Mouse (Mus musculus) small intestine, adult 2 months (tissue): ENCODE results near the gene Abcc9. TPM values are rescaled to one million over a fixed set of nuclear protein-coding genes. Genes with fewer than 3 reads are reported as not detected.

ENCODE experiments used
- H3K27ac ChIP-seq: fragments of 200-500 bp; 2 replicates; pipeline ENCODE4 v1.5.1; 2012; ENCODE audit warnings: low read depth, low read length, control low read depth, inconsistent platforms; ENCODE audit not compliant: insufficient read depth
- H3K27me3 ChIP-seq: fragments of 200-500 bp; 2 replicates; pipeline ENCODE4 v1.6.1; 2012; ENCODE audit warnings: mild to moderate bottlenecking, moderate library complexity, low read length, inconsistent platforms; ENCODE audit not compliant: control insufficient read depth, insufficient read depth
- H3K36me3 ChIP-seq: fragments of 200-500 bp; 2 replicates; pipeline ENCODE4 v1.6.1; 2012; ENCODE audit warnings: mild to moderate bottlenecking, low read length, control low read depth, inconsistent platforms; ENCODE audit not compliant: control insufficient read depth, insufficient read depth
- H3K4me1 ChIP-seq: fragments of 200-500 bp; 2 replicates; pipeline ENCODE4 v1.6.1; 2012; ENCODE audit warnings: low read length, inconsistent platforms, mixed read lengths; ENCODE audit not compliant: control insufficient read depth, insufficient read depth, insufficient read length
- H3K4me3 ChIP-seq: fragments of 200-500 bp; 2 replicates; pipeline ENCODE4 v1.5.1; 2012; ENCODE audit warnings: low read depth, mild to moderate bottlenecking, control low read depth, inconsistent platforms, low read length, moderate library complexity
- CTCF ChIP-seq: fragments of 200-500 bp; IDR thresholded peaks from 2 replicates; pipeline ENCODE4 v1.5.1; 2012; ENCODE audit warnings: low read depth, mild to moderate bottlenecking, control low read depth, inconsistent platforms, low read length, moderate library complexity, mixed read lengths; ENCODE audit not compliant: insufficient replicate concordance, insufficient read length; ENCODE audit errors: extremely low read depth
- POLR2A ChIP-seq: fragments of 200-500 bp; IDR thresholded peaks from 2 replicates; pipeline ENCODE4 v1.6.1; 2012; ENCODE audit warnings: low read depth, mild to moderate bottlenecking, control low read depth, inconsistent platforms, low read length, moderate library complexity
- whole genome bisulfite sequencing: fragments of 180-500 bp; shearing (Covaris S2); methylation state at CpG from one replicate; pipeline ENCODE4 v1.1.7; 2018; 5-methylcytosine and 5-hydroxymethylcytosine counted together
- polyA plus RNA-seq: library from polyadenylated mRNA; depleted of rRNA; stranded (reverse); fragments of >200 nt; gene quantifications from 2 replicates; pipeline ENCODE4 v1.2.3, GENCODE M21; 2012; rRNA removed

Abcc9 gene
- 1.6 and 1.9 TPM in 2 replicates for polyA plus RNA-seq

GRCm38 (mm10) chr6:142701652-142702637 lies at the start of gene Abcc9:
Abcc9 (minus strand) TSS chr6:142702315.
- H3K4me1 ChIP-seq: no peaks in the 10 kb centered on the region
- H3K27ac ChIP-seq: peak within 1 kb of the TSS; percentile 4; the same call in 1 of the 2 replicates
- TF ChIP-seq POLR2A (no peak), CTCF (no peak)
- H3K27me3 ChIP-seq: peaks cover 8% of the 10 kb centered on the region; the same call in 1 of the 2 replicates
- WGBS: 9% methylated on average over 36 of the region's 36 CpGs
- peak within 1 kb of the TSS; percentile 43 for H3K4me3 ChIP-seq
- H3K36me3 ChIP-seq: no peaks in the 10 kb centered on the region

- Histone ChIP-seq H3K36me3 (no peaks in the 10 kb centered on the region), H3K4me1 (peaks cover 11% of the 10 kb centered on the region; the same call in 1 of the 2 replicates), H3K4me3 (no peak overlapping the region), H3K27ac (no peak overlapping the region), H3K27me3 (no peaks in the 10 kb centered on the region)
- TF ChIP-seq CTCF (no peak), POLR2A (no peak)
- 80% methylated on average over 9 of the region's 9 CpGs for WGBS
These were observed 49.2 kb upstream of the Abcc9 start for GRCm38 (mm10) chr6:142751365-142751764.

GRCm38 (mm10) chr6:142748057-142748708 lies 46.1 kb upstream of the Abcc9 start:
- H3K27me3 ChIP-seq: no peaks in the 10 kb centered on the region
- H3K4me1 ChIP-seq: peaks cover 10% of the 10 kb centered on the region; the same call in 1 of the 2 replicates
- no peak overlapping the region for H3K4me3 ChIP-seq
- TF ChIP-seq POLR2A: no peak
- no peak for TF ChIP-seq CTCF
- H3K36me3 ChIP-seq: no peaks in the 10 kb centered on the region
- no peak overlapping the region for H3K27ac ChIP-seq
- 30% methylated on average over 8 of the region's 8 CpGs for WGBS

- no peaks in the 10 kb centered on the region for H3K27me3 ChIP-seq
- TF ChIP-seq POLR2A: no peak
- no peak for TF ChIP-seq CTCF
- H3K4me3 ChIP-seq: no peak overlapping the region
- H3K4me1 ChIP-seq: peaks cover 7% of the 10 kb centered on the region; the same call in 1 of the 2 replicates
- no peaks in the 10 kb centered on the region for H3K36me3 ChIP-seq
- 70% methylated on average over 2 of the region's 2 CpGs for WGBS
- peak overlapping the region; percentile 12; the same call in 1 of the 2 replicates for H3K27ac ChIP-seq
These were observed 45.0 kb upstream of the Abcc9 start for GRCm38 (mm10) chr6:142747165-142747564.

GRCm38 (mm10) chr6:142746765-142747164 lies 44.6 kb upstream of the Abcc9 start:
- Histone ChIP-seq H3K4me1 (peaks cover 7% of the 10 kb centered on the region; the same call in 1 of the 2 replicates), H3K27me3 (no peaks in the 10 kb centered on the region), H3K27ac (peak overlapping the region; percentile 12), H3K4me3 (no peak overlapping the region), H3K36me3 (no peaks in the 10 kb centered on the region)
- no peak for TF ChIP-seq CTCF
- no peak for TF ChIP-seq POLR2A
- 72% methylated on average over 7 of the region's 7 CpGs for WGBS

GRCm38 (mm10) chr6:142745484-142745883 lies 43.4 kb upstream of the Abcc9 start:
- Histone ChIP-seq H3K4me3 (no peak overlapping the region), H3K27ac (no peak overlapping the region), H3K27me3 (no peaks in the 10 kb centered on the region), H3K36me3 (no peaks in the 10 kb centered on the region), H3K4me1 (peaks cover 7% of the 10 kb centered on the region; the same call in 1 of the 2 replicates)
- TF ChIP-seq CTCF (no peak), POLR2A (no peak)
- WGBS: 42% methylated on average over 5 of the region's 5 CpGs

- TF ChIP-seq POLR2A: no peak
- no peak for TF ChIP-seq CTCF
- no peaks in the 10 kb centered on the region for H3K36me3 ChIP-seq
- WGBS: 78% methylated on average over 4 of the region's 4 CpGs
- H3K4me1 ChIP-seq: no peaks in the 10 kb centered on the region
- no peak overlapping the region for H3K4me3 ChIP-seq
- no peak overlapping the region for H3K27ac ChIP-seq
- no peaks in the 10 kb centered on the region for H3K27me3 ChIP-seq
These were observed 41.1 kb upstream of the Abcc9 start for GRCm38 (mm10) chr6:142743193-142743592.
